Comparison of ENCODE assay signal across 11 mouse cellular contexts in genomic region chr1:80728183-80728582, GRCm38 (mm10). TPM values are rescaled to one million over a fixed set of nuclear protein-coding genes. Genes with fewer than 3 reads are reported as not detected.
A peak's percentile ranks its signal among the peaks of the same experiment; 100 is the strongest.
DNase-seq lines count a peak whose midpoint lies in the region; ATAC-seq and TF ChIP-seq lines count a peak whose summit lies in the region.
"Had no signal": no experiment of that assay in that cellular context is flagged by ENCODE, and none has a peak within 500 bp of the region (broad histone marks: within the 10 kb centered on the region; RNA-seq: fewer than 3 reads in every experiment).

No protein-coding gene starts in this region.

- no peaks in the 10 kb centered on the region for H3K27me3 ChIP-seq in forebrain, postnatal 0 days (ENCODE audit: insufficient read depth, low read length)
- H3K27me3 ChIP-seq in forebrain, embryonic 16.5 days (replicated peaks; ENCODE audit: control insufficient read depth, insufficient read depth, low read length): no peaks in the 10 kb centered on the region
- H3K27me3 ChIP-seq: limb, embryonic 15.5 days had no signal

- H3K36me3 ChIP-seq in forebrain, postnatal 0 days (ENCODE audit: insufficient read depth): no peaks in the 10 kb centered on the region
- H3K36me3 ChIP-seq in forebrain, embryonic 16.5 days (ENCODE audit: control insufficient read depth, insufficient read depth): no peaks in the 10 kb centered on the region
- H3K36me3 ChIP-seq: limb, embryonic 15.5 days had no signal

- no peak for DNase-seq in forebrain, postnatal 0 days
- peak; percentile 48 to 55 for DNase-seq in spleen, postnatal 36 days (ENCODE audit: low spot score in 2 of 2)
- no peak for DNase-seq in spleen, postnatal 4 days (ENCODE audit: low spot score in 2 of 2)
- peak; percentile 87 for DNase-seq in induced T-regulatory cell, adult 2 months (ENCODE audit: low read depth)
- DNase-seq in yolk sac, embryonic 10.5 days (ENCODE audit: low spot score): no peak
- no peak for DNase-seq in left cerebral cortex, adult 18-20 months (ENCODE audit: low spot score in 2 of 2)
- DNase-seq in kidney, adult 18-20 months: no peak
- DNase-seq: kidney, adult 11 months; lung, postnatal 14 days had no signal

- H3K4me2 ChIP-seq in forebrain, postnatal 0 days (ENCODE audit: low read depth): no peak overlapping the region
- H3K4me2 ChIP-seq in forebrain, embryonic 16.5 days (ENCODE audit: low read length): no peak overlapping the region
- H3K4me2 ChIP-seq: limb, embryonic 15.5 days had no signal

- peak; percentile 53; the same call in 1 of the 2 replicates for ATAC-seq in forebrain, postnatal 0 days
- ATAC-seq in forebrain, embryonic 16.5 days: no peak

- H3K4me1 ChIP-seq in forebrain, postnatal 0 days (ENCODE audit: insufficient read depth): no peaks in the 10 kb centered on the region
- H3K4me1 ChIP-seq in forebrain, embryonic 16.5 days (replicated peaks; ENCODE audit: control insufficient read depth, insufficient read depth, low read length): no peaks in the 10 kb centered on the region
- H3K4me1 ChIP-seq: limb, embryonic 15.5 days had no signal

- H3K4me3 ChIP-seq in forebrain, postnatal 0 days (ENCODE audit: low read depth, low read length): no peak overlapping the region
- H3K4me3 ChIP-seq in forebrain, embryonic 16.5 days (replicated peaks; ENCODE audit: low read length): no peak overlapping the region
- H3K4me3 ChIP-seq: limb, embryonic 15.5 days had no signal

- WGBS in forebrain, postnatal 0 days: 44% methylated on average over 1 of the region's 1 CpGs
- WGBS in forebrain, embryonic 16.5 days: 58% methylated on average over 1 of the region's 1 CpGs

- no peaks in the 10 kb centered on the region for H3K9me3 ChIP-seq in forebrain, postnatal 0 days (ENCODE audit: low read length)
- H3K9me3 ChIP-seq in forebrain, embryonic 16.5 days (ENCODE audit: control insufficient read depth, low read length): no peaks in the 10 kb centered on the region
- H3K9me3 ChIP-seq: limb, embryonic 15.5 days had no signal

- H3K9ac ChIP-seq in forebrain, postnatal 0 days: no peak overlapping the region
- H3K9ac ChIP-seq in forebrain, embryonic 16.5 days (replicated peaks; ENCODE audit: low read depth, low read length): no peak overlapping the region
- H3K9ac ChIP-seq: limb, embryonic 15.5 days had no signal

- no peak for TF ChIP-seq CTCF in forebrain, postnatal 0 days (IDR thresholded peaks at IDR 0.05; ENCODE audit: low read depth)

- H3K27ac ChIP-seq in forebrain, postnatal 0 days (ENCODE audit: low read depth, low read length): no peak overlapping the region
- H3K27ac ChIP-seq in forebrain, embryonic 16.5 days (ENCODE audit: low read length): no peak overlapping the region
- H3K27ac ChIP-seq: limb, embryonic 15.5 days had no signal

RNA-seq across cellular contexts. Expression of gene Dock10, which starts 30.1 kb away (rescaled TPM):
- total RNA-seq in forebrain, postnatal 0 days (2014; rRNA removed): 11.8 and 14.0 TPM in 2 replicates
- 0.99 and 2.3 TPM in 2 replicates for polyA plus RNA-seq in forebrain, postnatal 0 days (2015; fragmentation: Nextera tagmentation; extraction: Ambion mirVana)
- 2.5 and 3.2 TPM in 2 replicates for polyA plus RNA-seq in forebrain, embryonic 16.5 days (2015; fragmentation: Nextera tagmentation; extraction: Ambion mirVana)
- 10 to 100 TPM; 20.8 to 28.3 TPM for total RNA-seq in left cerebral cortex, adult 18-20 months (2021)

Comparison
In these comparisons a context has a peak if more than half of its experiments do, and no peak if none do; other contexts are left out.
1. DNase-seq: peak in spleen, postnatal 36 days (2 of 2) and induced T-regulatory cell, adult 2 months (single experiment); none in forebrain, postnatal 0 days (single experiment), spleen, postnatal 4 days (0 of 2), yolk sac, embryonic 10.5 days (single experiment), left cerebral cortex, adult 18-20 months (0 of 2) and kidney, adult 18-20 months (single experiment).